25 mouse cellular contexts compared by ENCODE assay signal in genomic region chr2:114796630-114797290, GRCm38 (mm10).
DNase-seq lines count a peak whose midpoint lies in the region; ATAC-seq and TF ChIP-seq lines count a peak whose summit lies in the region.
"Had no signal": no experiment of that assay in that cellular context is flagged by ENCODE, and none has a peak within 500 bp of the region (broad histone marks: within the 10 kb centered on the region; RNA-seq: fewer than 3 reads in every experiment).

No protein-coding gene starts in this region.

- no peak for DNase-seq in forebrain, embryonic 11.5 days (ENCODE audit: low spot score)
- DNase-seq in layer of hippocampus, adult 2 months (ENCODE audit: low spot score in 2 of 2), result peak; percentile 13
- no peak for DNase-seq in layer of hippocampus, postnatal 25 days (ENCODE audit: extremely low spot score in 1 of 2, low spot score in 1 of 2)
- peak; percentile 63 for DNase-seq in 3T3-L1 (ENCODE audit: low read depth, low spot score)
- peak; percentile 11 for DNase-seq in brain, embryonic 14.5 days (ENCODE audit: low read depth)
- no peak for DNase-seq in cerebellum, adult 8-10 months
- DNase-seq: adrenal gland, adult 2 months; B cell, adult 2 months; cerebellum, adult 9-11 months; gastrocnemius, adult 2 months; heart, postnatal 36 days; kidney, adult 18-20 months; liver, embryonic 13.5 days; lung, adult 2 months; lung, postnatal 14 days; right cerebral cortex, postnatal 14 days; spleen, adult 18-20 months; thymus, postnatal 25 days had no signal

- H3K9me3 ChIP-seq in forebrain, embryonic 15.5 days, result no peaks in the 10 kb centered on the region
- H3K9me3 ChIP-seq in forebrain, embryonic 11.5 days (ENCODE audit: control insufficient read depth, low read length), result no peaks in the 10 kb centered on the region
- no peaks in the 10 kb centered on the region for H3K9me3 ChIP-seq in hindbrain, embryonic 12.5 days (replicated peaks)
- H3K9me3 ChIP-seq: embryonic facial prominence, embryonic 15.5 days; limb, embryonic 13.5 days; liver, embryonic 13.5 days; midbrain, embryonic 12.5 days had no signal

- no peaks in the 10 kb centered on the region for H3K27me3 ChIP-seq in forebrain, embryonic 15.5 days
- no peaks in the 10 kb centered on the region for H3K27me3 ChIP-seq in forebrain, embryonic 11.5 days (ENCODE audit: control insufficient read depth, insufficient read depth, low read length)
- H3K27me3 ChIP-seq in hindbrain, embryonic 12.5 days, result no peaks in the 10 kb centered on the region
- H3K27me3 ChIP-seq: embryonic facial prominence, embryonic 15.5 days; liver, embryonic 13.5 days; midbrain, embryonic 12.5 days had no signal

- peak overlapping the region; percentile 44 for H3K27ac ChIP-seq in forebrain, embryonic 15.5 days (replicated peaks)
- no peak overlapping the region for H3K27ac ChIP-seq in forebrain, embryonic 11.5 days (ENCODE audit: low read depth, low read length)
- H3K27ac ChIP-seq in layer of hippocampus, adult 2 months, result peak overlapping the region; percentile 81
- H3K27ac ChIP-seq in hindbrain, embryonic 12.5 days, result no peak overlapping the region
- H3K27ac ChIP-seq: embryonic facial prominence, embryonic 15.5 days; gastrocnemius, adult 2 months; hindbrain, embryonic 14.5 days; limb, embryonic 13.5 days; liver, embryonic 13.5 days; midbrain, embryonic 12.5 days had no signal

- H3K4me3 ChIP-seq in forebrain, embryonic 15.5 days, result no peak overlapping the region
- no peak overlapping the region for H3K4me3 ChIP-seq in forebrain, embryonic 11.5 days (ENCODE audit: low read depth, low read length)
- H3K4me3 ChIP-seq in layer of hippocampus, adult 2 months, result no peak overlapping the region
- H3K4me3 ChIP-seq in hindbrain, embryonic 12.5 days, result no peak overlapping the region
- H3K4me3 ChIP-seq: embryonic facial prominence, embryonic 15.5 days; gastrocnemius, adult 2 months; limb, embryonic 13.5 days; liver, embryonic 13.5 days; midbrain, embryonic 12.5 days had no signal

- no peak for TF ChIP-seq CTCF in layer of hippocampus, adult 2 months (conservative IDR thresholded peaks at IDR 0.05)
- TF ChIP-seq CTCF in brain, embryonic 14.5 days (IDR thresholded peaks at IDR 0.05; ENCODE audit: borderline replicate concordance, extremely low read depth, insufficient read depth, insufficient read length), result no peak

- H3K36me3 ChIP-seq in forebrain, embryonic 15.5 days, result no peaks in the 10 kb centered on the region
- H3K36me3 ChIP-seq in forebrain, embryonic 11.5 days (ENCODE audit: control insufficient read depth, insufficient read depth, low read length), result no peaks in the 10 kb centered on the region
- H3K36me3 ChIP-seq in hindbrain, embryonic 12.5 days, result no peaks in the 10 kb centered on the region
- H3K36me3 ChIP-seq: embryonic facial prominence, embryonic 15.5 days; limb, embryonic 13.5 days; liver, embryonic 13.5 days; midbrain, embryonic 12.5 days had no signal

- peak; percentile 73 for ATAC-seq in forebrain, embryonic 15.5 days (replicated peaks)
- ATAC-seq in forebrain, embryonic 11.5 days (replicated peaks; ENCODE audit: low FRiP score), result no peak
- no peak for ATAC-seq in hindbrain, embryonic 12.5 days (ENCODE audit: low FRiP score)
- ATAC-seq: inflammation-experienced regulatory T-cells, adult 6 months had no signal

- H3K9ac ChIP-seq in forebrain, embryonic 15.5 days (replicated peaks), result no peak overlapping the region
- no peak overlapping the region for H3K9ac ChIP-seq in forebrain, embryonic 11.5 days (ENCODE audit: low read length)
- H3K9ac ChIP-seq in hindbrain, embryonic 12.5 days, result no peak overlapping the region
- H3K9ac ChIP-seq: embryonic facial prominence, embryonic 15.5 days; hindbrain, embryonic 14.5 days; limb, embryonic 13.5 days; liver, embryonic 13.5 days; midbrain, embryonic 12.5 days had no signal

- WGBS in forebrain, embryonic 15.5 days, result 75% methylated on average over 6 of the region's 6 CpGs
- 95% methylated on average over 6 of the region's 6 CpGs for WGBS in forebrain, embryonic 11.5 days
- 88% methylated on average over 6 of the region's 6 CpGs for WGBS in hindbrain, embryonic 12.5 days

- H3K4me2 ChIP-seq in forebrain, embryonic 15.5 days (replicated peaks), result no peak overlapping the region
- no peak overlapping the region for H3K4me2 ChIP-seq in forebrain, embryonic 11.5 days (ENCODE audit: low read depth, low read length, severe bottlenecking)
- no peak overlapping the region for H3K4me2 ChIP-seq in hindbrain, embryonic 12.5 days (replicated peaks)
- H3K4me2 ChIP-seq: embryonic facial prominence, embryonic 15.5 days; hindbrain, embryonic 14.5 days; limb, embryonic 13.5 days; liver, embryonic 13.5 days; midbrain, embryonic 12.5 days had no signal

- TF ChIP-seq POLR2A in brain, embryonic 14.5 days (IDR thresholded peaks at IDR 0.05; ENCODE audit: borderline replicate concordance, extremely low read depth, insufficient read depth, insufficient read length, poor library complexity, severe bottlenecking), result no peak

- H3K4me1 ChIP-seq in forebrain, embryonic 15.5 days, result 0 out of 2 replicates have a peak, but pooled peaks cover 13% of the 10 kb centered on the region
- no peaks in the 10 kb centered on the region for H3K4me1 ChIP-seq in forebrain, embryonic 11.5 days (replicated peaks; ENCODE audit: control insufficient read depth, insufficient read depth, low read length)
- H3K4me1 ChIP-seq in hindbrain, embryonic 12.5 days, result 0 out of 2 replicates have a peak, but pooled peaks cover 3% of the 10 kb centered on the region
- H3K4me1 ChIP-seq: embryonic facial prominence, embryonic 15.5 days; limb, embryonic 13.5 days; liver, embryonic 13.5 days; midbrain, embryonic 12.5 days had no signal

Comparison
In these comparisons a context has a peak if more than half of its experiments do, and no peak if none do; other contexts are left out.
1. H3K27ac ChIP-seq: peak in forebrain, embryonic 15.5 days (single experiment) and layer of hippocampus, adult 2 months (single experiment); none in forebrain, embryonic 11.5 days (single experiment) and hindbrain, embryonic 12.5 days (single experiment).
2. DNase-seq: peak in layer of hippocampus, adult 2 months (2 of 2), 3T3-L1 (single experiment) and brain, embryonic 14.5 days (single experiment); none in forebrain, embryonic 11.5 days (single experiment), layer of hippocampus, postnatal 25 days (0 of 2) and cerebellum, adult 8-10 months (single experiment).